Comparison of ENCODE assay signal across 8 mouse cellular contexts in genomic region chr1:130717291-130717871, GRCm38 (mm10). TPM values are rescaled to one million over a fixed set of nuclear protein-coding genes. Genes with fewer than 3 reads are reported as not detected.
DNase-seq lines count a peak whose midpoint lies in the region; ATAC-seq and TF ChIP-seq lines count a peak whose summit lies in the region.

Yod1 (plus strand) TSS chr1:130717327.

- H3K27me3 ChIP-seq in CH12.LX (replicated peaks): no peaks in the 10 kb centered on the region
- peaks cover 19% of the 10 kb centered on the region for H3K27me3 ChIP-seq in forebrain, embryonic 10.5 days (ENCODE audit: poor library complexity, severe bottlenecking)
- H3K27me3 ChIP-seq in heart, embryonic 15.5 days: no peaks in the 10 kb centered on the region
- H3K27me3 ChIP-seq in liver, embryonic 13.5 days: no peaks in the 10 kb centered on the region
- H3K27me3 ChIP-seq in stomach, embryonic 14.5 days (ENCODE audit: control insufficient read depth, insufficient read depth, low read length): no peaks in the 10 kb centered on the region

- TF ChIP-seq EP300 in CH12.LX (IDR thresholded peaks at IDR 0.05; ENCODE audit: low read length): no peak

- H3K36me3 ChIP-seq in CH12.LX (replicated peaks in 1 of 2; ENCODE audit: control insufficient read depth in 1 of 2, insufficient read depth in 1 of 2, low read length in 1 of 2): peaks cover 0 to 13% of the 10 kb centered on the region in 2 experiments
- H3K36me3 ChIP-seq in forebrain, embryonic 10.5 days (replicated peaks): peaks cover 24% of the 10 kb centered on the region
- 0 out of 2 replicates have a peak, but pooled peaks cover 8% of the 10 kb centered on the region for H3K36me3 ChIP-seq in heart, embryonic 15.5 days
- H3K36me3 ChIP-seq in liver, embryonic 13.5 days: peaks cover 27% of the 10 kb centered on the region
- no peaks in the 10 kb centered on the region for H3K36me3 ChIP-seq in stomach, embryonic 14.5 days (ENCODE audit: control insufficient read depth, insufficient read depth, low read length)

- peak within 1 kb of the TSS; percentile 91 for H3K4me2 ChIP-seq in CH12.LX (ENCODE audit: insufficient read depth, low read depth, poor library complexity, severe bottlenecking)
- peak within 1 kb of the TSS; percentile 95 for H3K4me2 ChIP-seq in heart, embryonic 15.5 days
- peak within 1 kb of the TSS; percentile 98 for H3K4me2 ChIP-seq in liver, embryonic 13.5 days
- peak within 1 kb of the TSS; percentile 99 for H3K4me2 ChIP-seq in stomach, embryonic 14.5 days (replicated peaks; ENCODE audit: low read depth, low read length)

- TF ChIP-seq RAD21 in CH12.LX (IDR thresholded peaks at IDR 0.05; ENCODE audit: low read depth, low read length): no peak

- WGBS in forebrain, embryonic 10.5 days: under 1% methylated on average over 54 of the region's 54 CpGs
- under 1% methylated on average over 54 of the region's 54 CpGs for WGBS in heart, embryonic 15.5 days
- WGBS in liver, embryonic 13.5 days (ENCODE audit: insufficient replicate concordance): under 1% methylated on average over 54 of the region's 54 CpGs
- under 1% methylated on average over 54 of the region's 54 CpGs for WGBS in stomach, embryonic 14.5 days

- TF ChIP-seq POLR2A in CH12.LX (IDR thresholded peaks at IDR 0.05; ENCODE audit: low read depth, low read length): peak; percentile 84

- H3K9me3 ChIP-seq in CH12.LX (replicated peaks; ENCODE audit: low read length): no peaks in the 10 kb centered on the region
- H3K9me3 ChIP-seq in forebrain, embryonic 10.5 days: no peaks in the 10 kb centered on the region
- H3K9me3 ChIP-seq in heart, embryonic 15.5 days (replicated peaks): no peaks in the 10 kb centered on the region
- H3K9me3 ChIP-seq in liver, embryonic 13.5 days (replicated peaks): no peaks in the 10 kb centered on the region
- no peaks in the 10 kb centered on the region for H3K9me3 ChIP-seq in stomach, embryonic 14.5 days (ENCODE audit: control insufficient read depth, low read depth, low read length)

- in situ Hi-C loops in CH12.LX (cut with MboI; ENCODE audit: low pct_ligation_motif_present, low pct_unique_long_range_greater_than_20kb, low sequenced_read_pairs): loop anchor here (10.0 kb wide), 2 partner anchors 267 to 337 kb away; no protein-coding TSS in a partner anchor

- H3K4me1 ChIP-seq in CH12.LX (ENCODE audit: control insufficient read depth in 1 of 2, insufficient read depth in 2 of 2): peaks cover 6 to 44% of the 10 kb centered on the region in 2 experiments
- peaks cover 30% of the 10 kb centered on the region for H3K4me1 ChIP-seq in forebrain, embryonic 10.5 days
- peaks cover 19% of the 10 kb centered on the region for H3K4me1 ChIP-seq in heart, embryonic 15.5 days (replicated peaks)
- H3K4me1 ChIP-seq in liver, embryonic 13.5 days (replicated peaks): peaks cover 50% of the 10 kb centered on the region
- peaks cover 8% of the 10 kb centered on the region; the same call in 1 of the 2 replicates for H3K4me1 ChIP-seq in stomach, embryonic 14.5 days (ENCODE audit: control insufficient read depth, insufficient read depth, low read length)

- H3K4me3 ChIP-seq in CH12.LX (replicated peaks in 1 of 3; ENCODE audit: low read depth in 2 of 3, low read length in 2 of 3, poor library complexity in 1 of 3): peak within 1 kb of the TSS; percentile 92 to 98 (median 93)
- H3K4me3 ChIP-seq in forebrain, embryonic 10.5 days: peak within 1 kb of the TSS; percentile 79
- H3K4me3 ChIP-seq in heart, embryonic 15.5 days: peak within 1 kb of the TSS; percentile 99
- H3K4me3 ChIP-seq in liver, embryonic 13.5 days (replicated peaks): peak within 1 kb of the TSS; percentile 84
- H3K4me3 ChIP-seq in stomach, embryonic 14.5 days (ENCODE audit: low read depth, low read length): peak within 1 kb of the TSS; percentile 68

- peaks cover 15% of the 10 kb centered on the region for H3K79me2 ChIP-seq in CH12.LX (replicated peaks; ENCODE audit: control insufficient read depth, extremely low read depth, insufficient read depth, poor library complexity, severe bottlenecking)

- dilution Hi-C loops in CH12.LX (cut with MboI; ENCODE audit: extremely low pct_ligation_motif_present, extremely low pct_unique_long_range_greater_than_20kb, low sequenced_read_pairs): no loop called here

- peak within 1 kb of the TSS; percentile 89 for H3K9ac ChIP-seq in CH12.LX (ENCODE audit: insufficient read depth, low read depth)
- H3K9ac ChIP-seq in heart, embryonic 15.5 days: peak within 1 kb of the TSS; percentile 97
- peak within 1 kb of the TSS; percentile 89 for H3K9ac ChIP-seq in liver, embryonic 13.5 days
- peak within 1 kb of the TSS; percentile 70 for H3K9ac ChIP-seq in stomach, embryonic 14.5 days (replicated peaks; ENCODE audit: low read depth, low read length)

- peak within 1 kb of the TSS; percentile 16 for H3K27ac ChIP-seq in CH12.LX (ENCODE audit: insufficient read depth, low read depth)
- peak within 1 kb of the TSS; percentile 92 for H3K27ac ChIP-seq in forebrain, embryonic 10.5 days
- H3K27ac ChIP-seq in heart, embryonic 15.5 days: peak within 1 kb of the TSS; percentile 91
- H3K27ac ChIP-seq in liver, embryonic 13.5 days: peak within 1 kb of the TSS; percentile 97
- H3K27ac ChIP-seq in stomach, embryonic 14.5 days (ENCODE audit: low read length): peak within 1 kb of the TSS; percentile 74

- no peak for TF ChIP-seq CTCF in CH12.LX (conservative IDR thresholded peaks at IDR 0.05 in 1 of 2, IDR thresholded peaks at IDR 0.05 in 1 of 2; ENCODE audit: low read depth in 2 of 2, low read length in 2 of 2)

- peak; percentile 76 for ATAC-seq in heart, embryonic 15.5 days (replicated peaks; ENCODE audit: insufficient number of reproducible peaks, insufficient read depth, low FRiP score, low read depth)
- ATAC-seq in liver, embryonic 13.5 days (ENCODE audit: low read depth): peak; percentile 64
- ATAC-seq in stomach, embryonic 14.5 days (ENCODE audit: insufficient number of reproducible peaks, insufficient read depth, low FRiP score, low read depth): peak; percentile 76

- DNase-seq in CH12.LX (ENCODE audit: extremely low read depth): peak; percentile 86
- peak; percentile 80 for DNase-seq in c-Kit-positive CD71-negative TER-119-negative erythroid progenitor cells, embryonic 14.5 days (ENCODE audit: low read depth)
- DNase-seq in forebrain, embryonic 10.5 days (ENCODE audit: extremely low spot score, low spot score): peak; percentile 87
- peak; percentile 93 for DNase-seq in kidney, postnatal 14 days
- peak; percentile 75 for DNase-seq in liver, embryonic 13.5 days
- DNase-seq in natural killer cell, adult 2 months (ENCODE audit: low spot score in 2 of 2): peak; percentile 86 to 89

TF ChIP-seq in CH12.LX, 34 proteins besides CTCF, POLR2A, EP300 and RAD21:
- TF ChIP-seq MAZ (IDR thresholded peaks at IDR 0.05; ENCODE audit: low read depth, low read length) (peak; percentile 95), HCFC1 (IDR thresholded peaks at IDR 0.05; ENCODE audit: low read depth, low read length) (peak; percentile 82), ELF1 (IDR thresholded peaks at IDR 0.05; ENCODE audit: low read depth, low read length) (no peak), BHLHE40 (IDR thresholded peaks at IDR 0.05; ENCODE audit: low read depth, low read length) (no peak), IRF4 (IDR thresholded peaks at IDR 0.05; ENCODE audit: low read depth, low read length) (0 out of 2 replicates have a peak, but pooled peaks have one; percentile 11), ZMIZ1 (IDR thresholded peaks at IDR 0.05; ENCODE audit: low read depth, low read length) (peak; percentile 82; the same call in 1 of the 2 replicates), CHD2 (IDR thresholded peaks at IDR 0.05; ENCODE audit: low read length) (peak; percentile 100), SIN3A (IDR thresholded peaks at IDR 0.05; ENCODE audit: low read length) (peak; percentile 78), MYC (IDR thresholded peaks at IDR 0.05; ENCODE audit: low read depth, low read length) (no peak), CHD1 (IDR thresholded peaks at IDR 0.05; ENCODE audit: low read depth, low read length) (0 out of 2 replicates have a peak, but pooled peaks have one; percentile 51), NRF1 (IDR thresholded peaks at IDR 0.05; ENCODE audit: low read depth, low read length) (peak; percentile 58; the same call in 1 of the 2 replicates), GABPA (IDR thresholded peaks at IDR 0.05; ENCODE audit: insufficient replicate concordance, low read depth, low read length) (no peak), MAX (IDR thresholded peaks at IDR 0.05; ENCODE audit: low read length) (no peak; the same call in 1 of the 2 replicates), MXI1 (IDR thresholded peaks at IDR 0.05; ENCODE audit: low read depth, low read length) (peak; percentile 77), TBP (conservative IDR thresholded peaks at IDR 0.05; ENCODE audit: low read depth, low read length) (0 out of 2 replicates have a peak, but pooled peaks have one; percentile 31), MEF2A (IDR thresholded peaks at IDR 0.05; ENCODE audit: borderline replicate concordance, low read depth, low read length) (no peak), UBTF (IDR thresholded peaks at IDR 0.05; ENCODE audit: low read depth, low read length) (peak; percentile 71; the same call in 1 of the 2 replicates), USF2 (conservative IDR thresholded peaks at IDR 0.05; ENCODE audit: low read depth, low read length) (no peak), NELFE (IDR thresholded peaks at IDR 0.05; ENCODE audit: low read depth, low read length) (peak; percentile 84), TCF12 (IDR thresholded peaks at IDR 0.05; ENCODE audit: low read depth, low read length) (peak; percentile 80), ZC3H11A (IDR thresholded peaks at IDR 0.05; ENCODE audit: low read depth, low read length) (no peak), USF1 (IDR thresholded peaks at IDR 0.05; ENCODE audit: low read depth, low read length) (no peak), POLR2AphosphoS2 (IDR thresholded peaks at IDR 0.05; ENCODE audit: low read depth, low read length) (peak; percentile 68; the same call in 1 of the 2 replicates), KAT2A (IDR thresholded peaks at IDR 0.05; ENCODE audit: insufficient replicate concordance, low read length) (peak; percentile 65; the same call in 1 of the 2 replicates), ZKSCAN1 (IDR thresholded peaks at IDR 0.05; ENCODE audit: borderline replicate concordance, low read depth, low read length) (no peak)
TF ChIP-seq in CH12.LX: peak in this region for 15.

RNA-seq across cellular contexts. Expression of gene Yod1, which starts in this region (rescaled TPM):
- total RNA-seq in CH12.LX (2012; rRNA removed): 3.6 and 4.7 TPM in 2 replicates
- 5.4 and 6.5 TPM in 2 replicates for total RNA-seq in CH12.LX (2014; rRNA removed)
- polyA plus RNA-seq in CH12.LX (2012; ENCODE audit: insufficient read length, low read depth): 4.5 and 5.2 TPM in 2 replicates
- 10.6 and 11.5 TPM in 2 replicates for polyA plus RNA-seq in forebrain, embryonic 10.5 days (2016; fragmentation: Nextera tagmentation; extraction: Ambion mirVana)
- polyA plus RNA-seq in heart, embryonic 15.5 days (2015; fragmentation: Nextera tagmentation; extraction: Ambion mirVana): 9.5 and 10.5 TPM in 2 replicates
- polyA plus RNA-seq in liver, embryonic 13.5 days (2015; fragmentation: Nextera tagmentation; extraction: Ambion mirVana): 40.8 and 47.6 TPM in 2 replicates
- 11.9 and 12.0 TPM in 2 replicates for polyA plus RNA-seq in stomach, embryonic 14.5 days (2014; fragmentation: Nextera tagmentation; extraction: Ambion mirVana)

Comparison
In these comparisons a context has a peak if more than half of its experiments do, and no peak if none do; other contexts are left out.
1. Peak in every context shown above with its lines: DNase-seq, ATAC-seq, H3K4me3 ChIP-seq and H3K27ac ChIP-seq.
2. H3K27ac ChIP-seq: peak in every context shown above with its lines; median percentile 97 in liver, embryonic 13.5 days; 92 in forebrain, embryonic 10.5 days; 91 in heart, embryonic 15.5 days; 74 in stomach, embryonic 14.5 days; 16 in CH12.LX.